16 mouse cellular contexts compared by ENCODE assay signal in genomic region chr5:81738286-81739032, GRCm38 (mm10).
DNase-seq lines count a peak whose midpoint lies in the region; ATAC-seq and TF ChIP-seq lines count a peak whose summit lies in the region.
"Had no signal": no experiment of that assay in that cellular context is flagged by ENCODE, and none has a peak within 500 bp of the region (broad histone marks: within the 10 kb centered on the region; RNA-seq: fewer than 3 reads in every experiment).

No protein-coding gene starts in this region.

- DNase-seq in kidney, adult 9 months = no peak
- no peak for DNase-seq in urinary bladder, adult 18-20 months (ENCODE audit: low spot score in 2 of 2)
- DNase-seq: adrenal gland, postnatal 36 days; cerebellum, postnatal 36 days; liver, embryonic 13.5 days; thymus, adult 18-20 months had no signal

- H3K4me2 ChIP-seq in kidney, embryonic 16.5 days (replicated peaks; ENCODE audit: low read depth, low read length) = no peak overlapping the region
- H3K4me2 ChIP-seq in forebrain, embryonic 15.5 days (replicated peaks) = no peak overlapping the region
- H3K4me2 ChIP-seq in hindbrain, embryonic 15.5 days = no peak overlapping the region
- no peak overlapping the region for H3K4me2 ChIP-seq in midbrain, embryonic 15.5 days
- H3K4me2 ChIP-seq in intestine, postnatal 0 days (replicated peaks; ENCODE audit: low read depth) = no peak overlapping the region
- H3K4me2 ChIP-seq: heart, embryonic 15.5 days; liver, embryonic 13.5 days had no signal

- no peaks in the 10 kb centered on the region for H3K9me3 ChIP-seq in kidney, embryonic 16.5 days (ENCODE audit: low read length)
- H3K9me3 ChIP-seq in forebrain, embryonic 15.5 days = no peaks in the 10 kb centered on the region
- H3K9me3 ChIP-seq in hindbrain, embryonic 15.5 days = no peaks in the 10 kb centered on the region
- H3K9me3 ChIP-seq in midbrain, embryonic 15.5 days = no peaks in the 10 kb centered on the region
- no peaks in the 10 kb centered on the region for H3K9me3 ChIP-seq in intestine, postnatal 0 days (ENCODE audit: control insufficient read depth)
- H3K9me3 ChIP-seq: heart, embryonic 15.5 days; liver, embryonic 13.5 days had no signal

- H3K27me3 ChIP-seq in kidney, embryonic 16.5 days (ENCODE audit: insufficient read depth, low read length) = no peaks in the 10 kb centered on the region
- no peaks in the 10 kb centered on the region for H3K27me3 ChIP-seq in forebrain, embryonic 15.5 days
- H3K27me3 ChIP-seq in hindbrain, embryonic 15.5 days = no peaks in the 10 kb centered on the region
- H3K27me3 ChIP-seq in midbrain, embryonic 15.5 days (replicated peaks) = no peaks in the 10 kb centered on the region
- H3K27me3 ChIP-seq in intestine, postnatal 0 days (replicated peaks; ENCODE audit: control insufficient read depth, insufficient read depth, low read length) = no peaks in the 10 kb centered on the region
- H3K27me3 ChIP-seq: CH12.LX; heart, embryonic 15.5 days; liver, embryonic 13.5 days had no signal

- peaks cover 4% of the 10 kb centered on the region; the same call in 1 of the 2 replicates for H3K4me1 ChIP-seq in kidney, embryonic 16.5 days (ENCODE audit: insufficient read depth, low read length)
- 0 out of 2 replicates have a peak, but pooled peaks cover 5% of the 10 kb centered on the region for H3K4me1 ChIP-seq in forebrain, embryonic 15.5 days
- H3K4me1 ChIP-seq in hindbrain, embryonic 15.5 days (replicated peaks) = no peaks in the 10 kb centered on the region
- no peaks in the 10 kb centered on the region for H3K4me1 ChIP-seq in midbrain, embryonic 15.5 days
- no peaks in the 10 kb centered on the region for H3K4me1 ChIP-seq in intestine, postnatal 0 days (replicated peaks; ENCODE audit: control insufficient read depth, insufficient read depth, low read length)
- H3K4me1 ChIP-seq: heart, embryonic 15.5 days; liver, embryonic 13.5 days had no signal

- peak; percentile 77; the same call in 1 of the 2 replicates for ATAC-seq in kidney, embryonic 16.5 days (ENCODE audit: low FRiP score, low TSS enrichment)
- 0 out of 2 replicates have a peak, but pooled peaks have one; percentile 43 for ATAC-seq in forebrain, embryonic 15.5 days (replicated peaks)
- ATAC-seq in hindbrain, embryonic 15.5 days (ENCODE audit: low FRiP score, low read depth) = peak; percentile 59; the same call in 1 of the 2 replicates
- 0 out of 2 replicates have a peak, but pooled peaks have one; percentile 39 for ATAC-seq in midbrain, embryonic 15.5 days (replicated peaks)
- ATAC-seq in intestine, postnatal 0 days = no peak
- ATAC-seq: activated CD4-positive, CD25-positive, alpha-beta regulatory T cell, adult 4 months; inflammation-experienced regulatory T-cells, adult 6 months; lung, postnatal 0 days had no signal

- WGBS in kidney, embryonic 16.5 days = 12% methylated on average over 3 of the region's 3 CpGs
- 59% methylated on average over 3 of the region's 3 CpGs for WGBS in forebrain, embryonic 15.5 days
- WGBS in hindbrain, embryonic 15.5 days = 31% methylated on average over 3 of the region's 3 CpGs
- WGBS in midbrain, embryonic 15.5 days = 43% methylated on average over 3 of the region's 3 CpGs
- WGBS in intestine, postnatal 0 days = 77% methylated on average over 3 of the region's 3 CpGs

- H3K9ac ChIP-seq in kidney, embryonic 16.5 days (replicated peaks; ENCODE audit: low read length) = no peak overlapping the region
- H3K9ac ChIP-seq in forebrain, embryonic 15.5 days (replicated peaks) = no peak overlapping the region
- H3K9ac ChIP-seq in hindbrain, embryonic 15.5 days = no peak overlapping the region
- no peak overlapping the region for H3K9ac ChIP-seq in midbrain, embryonic 15.5 days
- H3K9ac ChIP-seq in intestine, postnatal 0 days (ENCODE audit: low read depth, low read length) = no peak overlapping the region
- H3K9ac ChIP-seq: heart, embryonic 15.5 days; liver, embryonic 13.5 days had no signal

- no peak for TF ChIP-seq CTCF in intestine, postnatal 0 days (IDR thresholded peaks at IDR 0.05; ENCODE audit: low read depth)

- peak overlapping the region; percentile 14; the same call in 1 of the 2 replicates for H3K27ac ChIP-seq in kidney, embryonic 16.5 days (ENCODE audit: low read length)
- no peak overlapping the region for H3K27ac ChIP-seq in forebrain, embryonic 15.5 days (replicated peaks)
- H3K27ac ChIP-seq in hindbrain, embryonic 15.5 days (replicated peaks) = no peak overlapping the region
- H3K27ac ChIP-seq in midbrain, embryonic 15.5 days = 0 out of 2 replicates have a peak overlapping the region, but pooled peaks have one; percentile 3
- no peak overlapping the region for H3K27ac ChIP-seq in intestine, postnatal 0 days (ENCODE audit: low read depth, low read length)
- H3K27ac ChIP-seq: heart, embryonic 15.5 days; liver, embryonic 13.5 days had no signal

- no peaks in the 10 kb centered on the region for H3K36me3 ChIP-seq in kidney, embryonic 16.5 days (ENCODE audit: insufficient read depth, low read length)
- H3K36me3 ChIP-seq in forebrain, embryonic 15.5 days = no peaks in the 10 kb centered on the region
- H3K36me3 ChIP-seq in hindbrain, embryonic 15.5 days = 0 out of 2 replicates have a peak, but pooled peaks cover 3% of the 10 kb centered on the region
- H3K36me3 ChIP-seq in midbrain, embryonic 15.5 days (replicated peaks) = no peaks in the 10 kb centered on the region
- no peaks in the 10 kb centered on the region for H3K36me3 ChIP-seq in intestine, postnatal 0 days (ENCODE audit: control insufficient read depth, insufficient read depth)
- H3K36me3 ChIP-seq: heart, embryonic 15.5 days; liver, embryonic 13.5 days had no signal

- H3K4me3 ChIP-seq in kidney, embryonic 16.5 days (ENCODE audit: low read length) = no peak overlapping the region
- H3K4me3 ChIP-seq in forebrain, embryonic 15.5 days = no peak overlapping the region
- H3K4me3 ChIP-seq in hindbrain, embryonic 15.5 days = no peak overlapping the region
- no peak overlapping the region for H3K4me3 ChIP-seq in midbrain, embryonic 15.5 days
- no peak overlapping the region for H3K4me3 ChIP-seq in intestine, postnatal 0 days (ENCODE audit: low read depth, low read length)
- H3K4me3 ChIP-seq: heart, embryonic 15.5 days; liver, embryonic 13.5 days had no signal

Comparison
In these comparisons a context has a peak if more than half of its experiments do, and no peak if none do; other contexts are left out.
1. H3K27ac ChIP-seq: peak in kidney, embryonic 16.5 days (single experiment) and midbrain, embryonic 15.5 days (single experiment); none in forebrain, embryonic 15.5 days (single experiment), hindbrain, embryonic 15.5 days (single experiment) and intestine, postnatal 0 days (single experiment).